ENCODE assay signal across 11 mouse cellular contexts in the genomic region with DNA sequence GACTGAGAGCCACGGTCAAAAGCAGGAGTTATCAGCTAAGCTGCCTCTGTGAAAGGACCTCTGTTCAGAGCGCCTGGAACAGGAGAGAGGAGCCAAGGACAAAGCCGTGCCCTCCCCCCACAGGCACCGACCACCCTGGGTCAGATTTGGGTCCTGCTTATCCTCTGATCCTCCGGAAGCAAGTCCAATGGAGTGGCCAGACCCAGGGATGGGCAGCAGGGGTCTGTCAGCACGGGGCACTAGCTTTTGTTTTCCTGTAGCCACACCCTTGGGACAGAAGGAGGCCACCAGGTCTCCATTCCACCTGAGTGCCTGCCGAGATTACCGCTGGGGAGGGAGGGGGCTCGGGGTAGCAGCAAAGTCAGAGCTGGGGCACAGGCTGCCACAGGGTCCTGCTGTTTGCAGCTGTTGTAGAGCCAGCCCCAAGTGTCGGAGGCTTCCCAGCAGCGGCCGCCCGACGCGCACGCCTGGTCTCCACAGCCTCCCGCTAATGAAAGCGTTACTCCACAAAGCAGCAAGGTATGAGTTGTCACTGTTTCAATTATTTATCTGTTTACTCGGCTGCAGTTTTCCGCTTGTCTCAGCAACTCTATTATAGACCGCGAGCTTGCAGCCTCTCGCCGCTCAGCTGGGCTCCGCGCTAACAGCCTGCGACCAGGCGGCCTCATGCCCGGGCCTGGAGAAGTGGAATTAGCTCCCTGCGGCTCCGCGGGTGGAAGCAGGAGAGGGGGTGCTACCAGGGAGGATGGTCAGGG.
DNase-seq lines count a peak whose midpoint lies in the region; ATAC-seq and TF ChIP-seq lines count a peak whose summit lies in the region.
"Had no signal": no experiment of that assay in that cellular context is flagged by ENCODE, and none has a peak within 500 bp of the region (broad histone marks: within the 10 kb centered on the region; RNA-seq: fewer than 3 reads in every experiment).

No protein-coding gene starts in this region.

- no peak for TF ChIP-seq CTCF in gastrocnemius, adult 2 months (IDR thresholded peaks at IDR 0.05)
- TF ChIP-seq CTCF in E14TG2a.4 (conservative IDR thresholded peaks at IDR 0.05; ENCODE audit: low read length), result no peak

- H3K4me2 ChIP-seq in embryonic facial prominence, embryonic 15.5 days (replicated peaks), result peak overlapping the region; percentile 30
- peak overlapping the region; percentile 51 for H3K4me2 ChIP-seq in limb, embryonic 13.5 days (replicated peaks)
- H3K4me2 ChIP-seq: liver, embryonic 15.5 days had no signal

- peaks cover 63% of the 10 kb centered on the region for H3K4me1 ChIP-seq in E14TG2a.4 (replicated peaks; ENCODE audit: low read depth, low read length)
- peaks cover 16% of the 10 kb centered on the region for H3K4me1 ChIP-seq in embryonic facial prominence, embryonic 15.5 days
- H3K4me1 ChIP-seq in limb, embryonic 13.5 days, result peaks cover 32% of the 10 kb centered on the region
- H3K4me1 ChIP-seq: liver, embryonic 15.5 days had no signal

- H3K27me3 ChIP-seq in E14TG2a.4 (ENCODE audit: insufficient read depth, low read length), result peaks cover 28% of the 10 kb centered on the region
- peaks cover 46% of the 10 kb centered on the region for H3K27me3 ChIP-seq in embryonic facial prominence, embryonic 15.5 days
- H3K27me3 ChIP-seq in limb, embryonic 13.5 days, result peaks cover 69% of the 10 kb centered on the region

- H3K4me3 ChIP-seq in gastrocnemius, adult 2 months, result 0 out of 2 replicates have a peak overlapping the region, but pooled peaks have one; percentile 15
- peak overlapping the region; percentile 66 for H3K4me3 ChIP-seq in E14TG2a.4 (replicated peaks; ENCODE audit: low read length)
- H3K4me3 ChIP-seq in embryonic facial prominence, embryonic 15.5 days (replicated peaks), result no peak overlapping the region
- peak overlapping the region; percentile 26 for H3K4me3 ChIP-seq in limb, embryonic 13.5 days
- H3K4me3 ChIP-seq: liver, embryonic 15.5 days had no signal

- intact Hi-C loops in gastrocnemius, adult 2 months (cut with DNase I), result no loop called here

- no peak for DNase-seq in gastrocnemius, adult 2 months
- DNase-seq in gastrocnemius, postnatal 25 days, result no peak
- no peak for DNase-seq in thymus, postnatal 0 days (ENCODE audit: low spot score)
- DNase-seq: adrenal gland, adult 8-10 months; right cerebral cortex, adult 18-20 months had no signal

- WGBS in embryonic facial prominence, embryonic 15.5 days, result 4% methylated on average over 32 of the region's 32 CpGs
- under 1% methylated on average over 32 of the region's 32 CpGs for WGBS in limb, embryonic 13.5 days

- ATAC-seq in embryonic facial prominence, embryonic 15.5 days (ENCODE audit: insufficient number of reproducible peaks, low FRiP score, low TSS enrichment, low read depth), result no peak
- no peak for ATAC-seq in limb, embryonic 13.5 days (ENCODE audit: low FRiP score, low read depth)
- no peak for ATAC-seq in megakaryocyte, adult 5-6 weeks (ENCODE audit: poor library complexity, severe bottlenecking)
- ATAC-seq in frontal cortex, adult (ENCODE audit: low TSS enrichment), result no peak

- H3K9ac ChIP-seq in embryonic facial prominence, embryonic 15.5 days, result no peak overlapping the region
- H3K9ac ChIP-seq in limb, embryonic 13.5 days, result peak overlapping the region; percentile 51; the same call in 1 of the 2 replicates
- H3K9ac ChIP-seq: liver, embryonic 15.5 days had no signal

- H3K27ac ChIP-seq in gastrocnemius, adult 2 months, result no peak overlapping the region
- H3K27ac ChIP-seq in embryonic facial prominence, embryonic 15.5 days (replicated peaks), result no peak overlapping the region
- H3K27ac ChIP-seq in limb, embryonic 13.5 days, result no peak overlapping the region
- H3K27ac ChIP-seq: liver, embryonic 15.5 days had no signal

- H3K36me3 ChIP-seq in E14TG2a.4 (ENCODE audit: insufficient read depth, low read length), result no peaks in the 10 kb centered on the region
- no peaks in the 10 kb centered on the region for H3K36me3 ChIP-seq in embryonic facial prominence, embryonic 15.5 days
- no peaks in the 10 kb centered on the region for H3K36me3 ChIP-seq in limb, embryonic 13.5 days
- H3K36me3 ChIP-seq: liver, embryonic 15.5 days had no signal

- peaks cover 7% of the 10 kb centered on the region for H3K9me3 ChIP-seq in E14TG2a.4 (ENCODE audit: low read length)
- H3K9me3 ChIP-seq in embryonic facial prominence, embryonic 15.5 days (replicated peaks), result no peaks in the 10 kb centered on the region
- H3K9me3 ChIP-seq in limb, embryonic 13.5 days, result no peaks in the 10 kb centered on the region
- H3K9me3 ChIP-seq: liver, embryonic 15.5 days had no signal
